Mouse (Mus musculus): ENCODE data around the gene Chpf.

The Chpf gene

GRCm38 (mm10) chr1:75457710-75458024, 21.4 kb downstream of the Chpf start:
- DNase-seq = no peak

DNA sequence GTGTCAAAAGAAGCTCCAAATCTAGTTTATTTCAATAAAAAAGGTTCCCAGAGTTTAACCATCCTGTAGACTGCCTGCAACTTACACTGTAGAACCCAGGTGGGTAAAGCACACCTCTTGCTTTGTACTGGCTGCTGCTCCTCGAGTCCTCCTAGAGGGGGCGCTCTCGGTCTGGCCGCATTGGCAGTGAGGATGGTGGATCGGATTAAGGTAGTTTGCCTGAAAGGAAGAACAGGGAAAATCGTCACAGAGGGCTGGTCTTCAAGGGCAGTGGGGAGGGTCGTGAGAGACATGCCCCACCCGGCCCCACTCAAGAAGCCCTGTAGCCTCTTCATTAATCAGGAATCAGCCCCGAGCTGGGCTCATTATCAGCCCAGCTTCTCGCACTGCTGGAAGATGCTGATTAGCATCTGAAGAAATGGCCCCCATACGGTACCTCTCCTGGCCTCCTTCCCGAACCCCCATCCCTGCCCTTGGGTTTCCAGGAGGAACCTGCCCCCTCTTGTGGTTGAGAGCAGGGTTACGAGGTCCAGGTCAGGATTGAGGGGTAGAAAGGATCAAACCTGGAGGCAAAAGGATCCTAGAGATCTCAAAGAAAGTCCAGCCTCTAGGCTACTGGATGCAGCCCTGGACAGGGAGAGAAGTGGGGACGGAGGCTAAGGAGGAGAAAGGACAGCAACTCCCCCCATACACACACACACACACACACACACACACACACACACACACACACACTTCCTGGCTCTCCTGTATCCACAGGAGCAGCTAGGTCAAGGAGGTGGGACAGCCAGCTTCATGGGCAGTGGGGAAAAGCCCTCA, 22.2 kb downstream of the Chpf start:
- no peak for DNase-seq

- no peak for DNase-seq
These were observed 23.2 kb downstream of the Chpf start for GRCm38 (mm10) chr1:75455948-75456347.

DNA sequence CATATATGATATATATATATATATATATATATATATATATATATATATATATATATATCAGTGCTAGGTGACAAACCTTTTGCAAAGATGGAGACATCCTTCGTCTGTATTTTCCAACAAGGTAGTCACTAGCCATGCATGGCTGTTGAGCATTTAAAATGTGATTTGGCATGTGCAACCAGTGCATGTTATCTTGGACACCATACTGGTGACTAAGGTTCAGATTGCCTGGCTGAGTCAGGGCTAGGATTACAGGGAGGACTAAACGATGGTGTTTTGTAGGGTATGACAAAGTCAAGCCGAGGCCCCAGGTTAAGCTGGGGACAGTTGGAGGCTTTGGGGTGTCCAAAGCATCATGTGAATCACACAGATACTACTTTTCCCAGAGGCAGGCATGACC, 23.7 kb downstream of the Chpf start:
- DNase-seq = no peak

- DNase-seq = no peak
These were observed 27.2 kb downstream of the Chpf start for GRCm38 (mm10) chr1:75451900-75452299.

GRCm38 (mm10) chr1:75450314-75451005, 28.6 kb downstream of the Chpf start, which contains the start of gene Asic4:
Gene Asic4, plus strand, starts transcription at chr1:75450436.
- no peak for DNase-seq

DNA sequence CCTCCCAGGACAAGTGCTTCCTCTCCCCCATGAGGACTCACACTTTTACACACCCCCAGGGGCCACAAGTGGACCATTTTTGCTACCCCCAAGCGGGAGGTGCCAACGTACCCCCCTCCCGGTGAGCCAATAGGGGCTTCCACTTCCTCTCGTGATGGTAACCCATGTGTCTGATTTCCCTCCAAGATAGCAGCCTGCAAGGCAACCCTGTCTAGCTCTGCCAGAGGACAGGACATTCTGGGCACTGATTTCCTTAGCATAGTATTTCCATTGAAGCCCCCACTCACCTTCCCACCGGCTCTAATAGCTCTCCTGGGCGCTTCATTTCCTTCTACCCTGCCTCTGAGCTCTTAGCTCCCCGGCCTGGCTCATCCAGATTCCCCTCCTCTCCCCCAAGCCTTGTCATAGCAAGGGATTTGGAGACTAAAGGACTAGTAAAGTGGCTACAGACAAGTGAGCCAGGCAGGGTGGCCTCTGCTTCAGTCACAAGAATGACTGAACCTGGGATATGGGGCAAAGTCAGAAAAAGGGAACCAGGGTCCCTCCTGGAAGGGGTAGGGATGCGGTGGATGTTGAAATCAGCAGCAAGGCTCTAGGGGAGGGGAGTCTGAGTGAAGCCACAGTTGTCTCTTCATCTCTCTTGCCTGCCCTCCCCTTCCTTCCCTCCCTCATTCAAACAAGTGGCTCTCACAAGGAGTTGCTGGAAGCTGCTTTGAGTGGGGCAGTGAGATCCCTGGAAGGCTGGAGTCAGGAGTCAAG, 29.6 kb downstream of the Chpf start:
- no peak for DNase-seq

DNA sequence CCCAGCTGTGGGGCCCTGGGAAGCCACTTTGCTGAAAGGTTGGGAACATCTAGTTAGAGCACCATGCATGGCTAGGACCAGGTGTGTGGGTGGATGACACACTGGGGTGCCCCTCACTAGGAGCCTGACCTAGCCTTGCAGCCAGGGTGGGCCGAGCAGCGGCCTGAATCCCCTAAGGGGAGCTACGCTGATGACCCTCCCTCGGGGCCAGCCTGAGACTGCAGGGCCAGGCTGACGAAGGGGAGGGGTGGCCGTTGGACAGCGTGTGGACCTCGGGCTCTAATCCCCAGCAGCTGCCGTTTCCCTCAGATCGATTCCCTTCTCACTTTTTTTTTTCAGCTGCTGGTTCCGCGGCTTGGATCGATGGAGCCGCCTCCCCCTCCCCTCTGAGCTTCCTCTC, 30.2 kb downstream of the Chpf start:
- DNase-seq = no peak

DNA sequence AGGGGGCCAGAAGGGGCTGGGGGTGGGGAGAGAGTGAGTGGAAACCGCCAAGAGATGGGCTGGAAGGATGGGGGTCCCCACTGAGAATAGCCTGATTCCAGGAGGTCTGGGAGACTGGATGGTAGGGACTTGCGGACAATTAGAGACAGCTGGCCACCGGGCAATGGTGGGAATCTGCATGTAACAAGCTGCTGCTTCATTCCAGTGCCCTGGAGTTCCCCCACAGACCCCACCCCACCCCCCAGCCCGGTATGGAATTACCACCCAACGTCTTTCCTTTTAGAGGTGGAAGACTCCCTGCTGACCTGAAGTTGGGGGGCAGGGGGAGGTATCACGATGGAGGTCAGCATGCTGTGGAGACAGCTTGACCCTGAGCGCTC, 31.1 kb downstream of the Chpf start:
- DNase-seq = no peak

DNA sequence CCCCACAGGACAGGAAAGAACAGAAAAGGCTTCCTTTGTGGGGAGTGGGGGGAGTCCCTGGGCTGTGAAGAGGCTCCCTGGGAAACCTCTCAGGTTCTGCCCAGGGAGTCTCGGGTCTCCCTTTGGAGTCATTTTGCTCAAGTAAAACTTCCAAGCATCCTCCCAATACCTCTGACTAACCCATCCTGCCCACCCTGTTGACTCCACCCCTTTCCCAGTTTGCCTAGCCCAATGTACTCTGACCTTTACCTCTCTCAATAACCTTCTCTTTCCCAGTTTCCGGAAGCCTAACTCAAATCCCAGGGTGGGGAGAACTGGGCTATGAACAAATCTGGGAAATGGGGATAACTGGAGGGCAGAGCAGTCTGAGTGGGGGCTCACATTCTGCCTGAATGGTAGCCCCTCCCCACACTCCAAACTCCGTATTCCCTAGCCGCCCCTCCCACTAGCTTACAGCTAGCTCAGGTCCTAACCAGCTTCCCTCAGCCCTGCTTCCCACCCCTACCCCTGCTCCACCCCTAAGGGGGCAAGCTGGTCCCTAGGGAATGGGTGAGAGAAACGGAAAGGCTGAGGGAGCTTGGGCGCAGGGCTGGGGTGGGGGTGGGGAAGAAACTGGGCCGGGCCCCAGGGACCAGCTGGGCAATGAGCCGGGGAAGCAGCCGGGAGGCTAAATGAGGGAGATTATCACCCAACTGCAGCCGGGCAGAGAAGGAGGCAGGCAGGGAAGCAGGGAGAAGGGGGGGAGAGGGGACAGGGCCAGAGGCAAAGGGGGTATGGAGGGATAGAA, 31.6 kb downstream of the Chpf start:
- peak; percentile 62 for DNase-seq

DNA sequence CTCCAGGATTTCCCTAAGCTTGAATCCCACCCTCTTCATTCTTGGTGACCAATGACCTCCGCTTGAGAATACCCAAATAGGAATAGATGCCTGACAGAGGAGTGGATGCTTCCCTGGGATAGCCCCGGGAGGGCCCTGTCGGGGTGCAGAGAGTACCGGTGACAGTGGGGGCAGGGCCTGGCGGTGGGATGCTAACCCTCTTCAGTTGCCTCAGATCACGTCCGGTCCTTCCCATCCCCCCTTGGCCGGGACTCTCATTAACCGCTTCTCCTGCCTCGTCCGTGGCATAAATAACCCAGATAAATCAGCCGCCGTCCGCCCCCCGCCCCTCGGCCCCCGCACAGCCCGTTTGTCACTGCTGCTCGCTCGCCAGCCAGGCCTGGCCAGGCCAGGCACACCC, 32.5 kb downstream of the Chpf start:
- DNase-seq = no peak

- DNase-seq = peak; percentile 77
These were observed 33.1 kb downstream of the Chpf start for GRCm38 (mm10) chr1:75445751-75446611.

DNA sequence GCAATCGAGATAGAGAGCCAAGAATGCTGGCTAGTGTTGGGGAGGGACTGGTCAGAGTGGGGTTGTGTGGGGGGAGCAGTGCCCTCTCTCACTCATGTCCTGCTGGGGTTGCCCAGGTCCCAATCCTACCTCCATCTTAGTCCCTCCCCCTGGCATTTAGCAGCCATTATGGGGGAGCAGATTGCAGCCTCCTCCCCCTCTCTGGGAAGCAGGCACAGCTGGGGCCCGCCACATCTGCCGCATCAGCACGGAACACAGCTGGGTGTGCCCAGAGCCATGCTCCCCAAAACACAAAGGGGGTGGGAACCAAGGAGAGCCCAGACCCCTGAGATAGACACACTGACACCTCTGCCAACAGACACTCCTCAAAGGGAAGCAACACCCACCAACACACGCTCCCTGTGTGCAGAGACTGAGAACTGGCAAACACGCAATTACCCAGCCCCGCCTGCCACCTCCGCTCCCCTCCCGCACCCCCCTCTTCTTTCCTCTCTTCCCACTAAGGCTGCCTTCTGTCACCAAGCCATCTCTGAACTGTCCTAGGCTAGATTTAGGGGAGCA, 33.9 kb downstream of the Chpf start:
- DNase-seq = no peak

DNA sequence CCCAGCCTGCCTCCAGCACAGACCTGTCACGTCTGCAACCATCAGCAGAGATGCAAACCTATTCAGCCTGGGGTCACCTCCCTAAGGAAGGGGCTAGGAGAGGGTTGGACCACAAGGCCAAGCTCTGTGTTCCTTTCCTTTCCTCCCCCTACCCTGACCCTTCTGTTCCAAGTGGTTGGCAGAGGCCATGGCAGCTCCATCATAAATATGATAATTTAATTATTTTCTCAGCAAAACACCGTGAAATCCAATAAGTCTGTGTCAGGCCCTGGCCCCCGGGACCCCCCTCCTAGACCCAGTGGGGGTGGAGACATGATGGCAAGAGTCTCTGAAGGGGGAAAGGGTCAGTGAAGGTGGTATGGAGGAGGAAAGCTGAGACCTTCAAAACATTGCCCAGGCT, 34.9 kb downstream of the Chpf start:
- DNase-seq = no peak

- no peak for DNase-seq
These were observed 35.7 kb downstream of the Chpf start for GRCm38 (mm10) chr1:75443247-75444024.

GRCm38 (mm10) chr1:75442811-75443210, 36.3 kb downstream of the Chpf start:
- DNase-seq = no peak

- DNase-seq = no peak
These were observed 36.9 kb downstream of the Chpf start for GRCm38 (mm10) chr1:75442171-75442570.

DNA sequence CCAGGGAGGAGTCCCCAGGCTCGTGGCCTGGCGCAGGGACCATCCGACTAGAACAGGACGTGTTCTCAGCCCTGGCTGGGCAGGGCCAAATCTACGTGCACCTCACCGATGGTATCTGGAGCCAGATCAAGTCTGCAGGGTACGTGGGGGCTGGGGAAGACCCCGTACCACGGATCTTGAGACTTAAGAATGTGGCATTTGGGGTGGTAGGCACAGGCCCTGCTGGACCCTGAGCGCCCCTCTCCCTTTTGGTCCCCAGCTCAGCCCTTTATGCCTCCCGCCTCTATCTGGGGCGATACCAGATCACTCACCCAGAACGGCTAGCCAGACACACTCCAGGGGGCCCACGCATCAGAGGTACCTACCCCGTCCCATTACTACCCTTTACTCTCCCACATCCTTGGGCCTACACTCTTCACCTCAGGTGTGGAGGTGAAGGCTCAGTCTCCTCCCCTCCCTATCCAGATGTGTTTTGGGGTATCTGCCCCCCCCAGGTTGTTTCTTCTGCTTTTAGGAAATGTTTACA, 37.6 kb downstream of the Chpf start:
- DNase-seq = no peak

GRCm38 (mm10) chr1:75440661-75441060, 38.4 kb downstream of the Chpf start:
- DNase-seq = no peak

DNA sequence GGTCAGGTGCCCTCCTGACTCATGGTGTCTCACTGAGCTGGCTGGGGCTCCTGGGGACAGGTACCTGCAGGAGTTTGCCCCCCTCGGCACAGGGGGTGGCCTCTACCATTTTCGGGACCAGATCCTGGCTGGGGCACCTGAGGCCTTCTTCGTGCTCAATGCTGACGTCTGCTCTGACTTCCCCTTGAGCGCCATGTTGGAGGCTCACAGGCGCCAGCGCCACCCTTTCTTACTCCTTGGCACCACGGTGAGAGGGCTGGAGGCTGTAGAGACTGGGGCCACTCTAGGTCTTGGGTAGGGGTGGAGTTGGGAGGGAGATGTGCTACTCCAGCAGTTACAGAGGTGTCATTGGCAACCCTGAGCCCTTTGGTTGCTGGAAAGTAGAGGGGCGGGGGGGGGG, 40.3 kb downstream of the Chpf start:
- no peak for DNase-seq
